Mouse (Mus musculus) CH12F3 (cell line): ENCODE results near the gene Diaph3.

Experiments used
- in situ Hi-C: fragments of 300-500 bp; cut with MboI; formaldehyde crosslinking; loops from 2 replicates; pipeline ENCODE4 v1.14.3; 2020; ENCODE audit warnings: low sequenced_read_pairs

Diaph3 gene

DNA sequence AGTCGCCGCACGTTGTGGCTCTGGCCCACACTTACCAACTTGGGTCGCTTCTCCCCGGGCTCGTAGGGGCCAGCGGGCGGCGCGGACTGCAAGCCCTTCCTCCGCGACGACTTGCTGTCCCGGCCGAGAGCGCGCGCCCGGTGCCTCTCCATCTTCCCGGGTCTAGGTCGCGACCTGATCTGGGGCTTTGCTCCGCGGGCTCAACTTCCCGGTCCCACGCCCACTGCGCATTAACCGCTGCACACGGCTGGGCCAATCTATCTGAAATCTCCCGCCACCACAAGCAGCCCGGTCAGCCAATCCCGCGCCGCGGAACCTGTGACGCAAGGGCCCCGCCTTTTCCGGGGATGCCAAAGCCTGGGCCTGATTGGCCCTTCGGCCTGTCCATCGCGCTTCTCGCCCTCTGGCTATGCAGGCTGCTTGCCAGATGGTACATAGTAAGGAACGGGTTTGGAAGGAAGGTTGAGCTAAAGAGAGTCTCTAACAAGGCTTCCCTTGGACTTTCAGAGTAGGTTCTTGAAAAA, at the start of gene Diaph3:
Gene Diaph3 (minus strand): TSS at position 273 of the 524 bp plus-strand sequence.
- in situ Hi-C loops = no loop called here

GRCm38 (mm10) chr14:87190685-87191084, 49.6 kb upstream of the Diaph3 start:
- in situ Hi-C loops = no loop called here

- in situ Hi-C loops = no loop called here
Observed at GRCm38 (mm10) chr14:87171577-87171976, 30.5 kb upstream of the Diaph3 start.

DNA sequence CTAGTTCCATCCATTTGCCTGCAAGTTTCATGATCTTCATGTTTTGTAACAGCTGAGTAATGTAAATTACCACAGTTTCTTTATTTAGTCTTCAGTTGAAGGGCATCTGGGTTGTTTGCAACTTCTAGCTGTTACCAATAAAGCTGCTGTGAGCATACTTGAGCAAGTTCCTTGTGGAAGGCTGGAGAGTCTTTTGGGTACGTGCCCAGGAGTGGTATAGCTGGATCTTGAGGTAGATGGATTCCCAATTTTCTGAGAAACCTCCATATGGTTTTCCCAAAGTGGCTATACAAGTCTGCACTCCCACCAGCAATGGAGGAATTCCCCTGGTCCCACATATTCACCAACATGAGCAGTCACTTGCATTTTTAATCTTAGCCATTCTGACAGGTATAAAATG, 28.1 kb upstream of the Diaph3 start:
- in situ Hi-C loops = no loop called here

GRCm38 (mm10) chr14:87155621-87156238, 14.7 kb upstream of the Diaph3 start:
- in situ Hi-C loops = no loop called here

GRCm38 (mm10) chr14:87149684-87150083, 8.6 kb upstream of the Diaph3 start:
- in situ Hi-C loops = no loop called here

DNA sequence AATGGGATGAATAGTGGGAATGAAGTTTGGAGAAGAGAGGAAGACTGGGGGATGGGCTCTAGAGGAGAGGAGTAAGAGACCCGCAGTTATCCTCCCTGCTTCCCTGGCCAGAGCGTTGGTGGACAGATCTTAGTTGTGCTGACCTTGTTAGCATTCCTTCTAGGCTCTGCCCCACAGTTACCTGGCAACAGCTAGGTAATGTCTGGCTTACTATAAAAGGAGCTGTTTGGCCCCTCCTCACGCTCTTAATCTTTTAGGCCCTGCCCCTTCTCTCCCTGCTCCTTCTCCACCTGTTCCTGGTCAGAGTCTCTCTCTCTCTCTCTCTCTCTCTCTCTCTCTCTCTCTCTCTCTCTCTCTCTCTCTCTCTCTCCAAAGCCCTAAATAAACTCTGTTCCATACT, 5.7 kb upstream of the Diaph3 start:
- in situ Hi-C loops = no loop called here

- in situ Hi-C loops = no loop called here
Observed at GRCm38 (mm10) chr14:87145351-87145750, 4.3 kb upstream of the Diaph3 start.

- in situ Hi-C loops = no loop called here
Observed at GRCm38 (mm10) chr14:87141777-87142176, 742 bp upstream of the Diaph3 start.

DNA sequence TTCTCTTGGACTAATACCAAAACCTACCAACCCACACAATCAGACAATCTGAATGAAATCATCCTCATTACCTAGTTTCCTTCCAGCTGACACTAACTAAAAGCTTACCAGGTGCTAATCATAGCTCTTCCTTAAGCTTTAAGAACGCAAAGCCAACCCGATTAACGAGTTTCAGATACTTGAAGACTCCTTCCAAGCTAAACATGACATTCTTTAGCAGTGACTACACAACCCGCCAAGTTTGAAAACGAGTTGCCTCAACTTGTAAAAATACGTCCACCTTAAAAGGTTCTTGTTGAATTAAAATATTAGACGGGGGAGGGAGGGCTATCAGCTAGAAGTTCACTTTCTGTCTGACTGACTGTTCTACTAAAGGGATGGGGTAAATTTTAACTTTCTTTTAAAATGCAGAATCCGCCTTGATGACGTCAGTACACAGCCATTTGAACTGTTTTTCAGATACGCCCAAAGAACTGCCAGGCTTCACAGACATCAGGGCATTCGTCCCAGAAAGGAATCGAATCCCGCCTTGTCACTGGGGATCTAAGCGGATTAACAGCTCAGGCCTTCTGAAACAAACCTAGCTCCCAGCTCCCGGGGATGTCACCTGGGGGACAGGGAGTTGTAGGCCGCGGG, 590 bp downstream of the Diaph3 start:
- in situ Hi-C loops = no loop called here

GRCm38 (mm10) chr14:87126076-87126639, 14.9 kb downstream of the Diaph3 start:
- in situ Hi-C loops = no loop called here

DNA sequence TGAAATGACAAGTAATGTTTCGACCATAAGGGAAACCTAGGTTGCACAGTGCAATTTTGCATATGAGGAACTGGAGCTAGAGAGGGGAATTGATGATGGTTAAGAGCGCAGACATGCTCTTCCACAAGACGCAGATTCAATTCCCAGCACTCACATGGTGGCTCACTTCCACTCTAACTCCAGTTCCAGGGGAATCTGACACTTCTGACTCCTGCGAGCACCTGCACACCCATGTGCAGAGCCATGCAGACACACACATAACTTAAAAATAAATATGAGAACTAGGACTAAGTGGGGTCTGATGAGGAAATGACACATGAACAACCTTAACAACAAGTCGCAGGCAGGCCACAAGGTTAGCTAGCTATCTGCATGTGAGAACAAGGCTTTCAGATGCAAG, 15.5 kb downstream of the Diaph3 start:
- in situ Hi-C loops = no loop called here

- in situ Hi-C loops = no loop called here
Observed at GRCm38 (mm10) chr14:87123091-87123490, 17.9 kb downstream of the Diaph3 start.

- in situ Hi-C loops = no loop called here
Observed at GRCm38 (mm10) chr14:87121868-87122267, 19.2 kb downstream of the Diaph3 start.

- in situ Hi-C loops = no loop called here
Observed at GRCm38 (mm10) chr14:87110634-87111033, 30.4 kb downstream of the Diaph3 start.

- in situ Hi-C loops = no loop called here
Observed at GRCm38 (mm10) chr14:87099380-87100088, 41.5 kb downstream of the Diaph3 start.

GRCm38 (mm10) chr14:87098093-87098492, 42.9 kb downstream of the Diaph3 start:
- in situ Hi-C loops = no loop called here

- in situ Hi-C loops = no loop called here
Observed at GRCm38 (mm10) chr14:87091522-87091921, 49.5 kb downstream of the Diaph3 start.

- in situ Hi-C loops = no loop called here
Observed at GRCm38 (mm10) chr14:87091108-87091507, 49.9 kb downstream of the Diaph3 start.

DNA sequence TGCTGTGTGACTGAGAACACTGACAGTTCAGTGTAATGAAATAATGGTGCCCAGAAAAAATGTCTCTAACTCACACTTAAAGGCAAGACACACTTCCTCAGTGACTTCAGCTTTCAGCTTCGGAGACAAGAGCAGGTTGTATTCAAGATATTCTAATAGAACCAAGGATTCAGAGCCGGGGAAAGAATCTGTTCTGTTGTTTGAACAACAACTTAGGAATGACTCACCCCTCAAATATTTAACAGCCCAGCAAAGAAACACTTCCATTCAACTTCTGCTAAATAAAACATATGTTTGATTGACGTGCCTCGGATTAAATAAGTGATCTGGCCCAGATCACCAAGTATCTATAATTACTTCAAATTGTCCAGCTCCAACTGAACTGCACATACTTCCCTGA, 52.1 kb downstream of the Diaph3 start:
- in situ Hi-C loops = no loop called here

DNA sequence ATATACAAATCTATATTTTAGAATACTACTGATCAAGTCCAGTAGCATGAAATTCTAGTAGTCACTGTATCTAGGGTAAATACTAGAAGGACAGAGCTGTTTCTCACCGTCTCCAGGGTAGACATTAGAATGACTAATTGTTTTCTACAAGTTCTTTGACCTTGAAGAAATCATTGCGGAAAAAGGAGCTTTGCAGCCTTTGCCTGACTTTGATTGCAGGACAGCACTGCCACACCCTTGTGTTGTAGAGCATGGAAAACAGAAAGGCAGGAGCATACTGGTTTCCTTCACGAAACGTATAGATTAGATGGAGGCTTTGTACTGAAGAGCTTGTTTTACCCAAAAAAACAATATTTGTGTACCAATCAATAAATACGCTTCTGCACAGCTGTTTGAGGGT, 52.6 kb downstream of the Diaph3 start:
- in situ Hi-C loops = no loop called here

- in situ Hi-C loops = no loop called here
Observed at GRCm38 (mm10) chr14:87087996-87088395, 53.0 kb downstream of the Diaph3 start.
